Mouse (Mus musculus): ENCODE data around the gene Dennd4a. TPM values are rescaled to one million over a fixed set of nuclear protein-coding genes. Genes with fewer than 3 reads are reported as not detected.

Gene Dennd4a
- total RNA-seq, 4 experiments from 2014 or later: 5.7 to 8.5 (median 6.3) TPM

GRCm38 (mm10) chr9:64957276-64957675 lies 146.1 kb downstream of the Dennd4a start:
- DNase-seq (ENCODE audit: low spot score): no peak

- peak; percentile 97 for DNase-seq (ENCODE audit: low spot score)
Measured at GRCm38 (mm10) chr9:64960117-64960977, 149.2 kb downstream of the Dennd4a start, which contains the start of gene Ints14. Gene Ints14 (plus strand): TSS chr9:64960905.

GRCm38 (mm10) chr9:64960978-64961320 lies 149.8 kb downstream of the Dennd4a start:
- no peak for DNase-seq (ENCODE audit: low spot score)

Other genes with a start within 250 kb of the Dennd4a start
- 100 to 1,000 TPM; 150 to 183 (median 162) TPM for gene Rab11a, start 73.6 kb upstream of the Dennd4a start, total RNA-seq (2022)
- gene Slc24a1, start 140.3 kb downstream of the Dennd4a start, total RNA-seq (2022): under 1 TPM; 0.09 to 0.20 (median 0.14) TPM
- gene Ints14, start 149.6 kb downstream of the Dennd4a start, total RNA-seq (2022): 10 to 100 TPM; 12.8 to 17.2 (median 14.2) TPM
- 10 to 100 TPM; 14.6 to 19.0 (median 17.0) TPM for gene Hacd3, start 210.4 kb downstream of the Dennd4a start, total RNA-seq (2022)
- gene Dpp8, start 221.1 kb downstream of the Dennd4a start, total RNA-seq (2022): 10 to 100 TPM; 52.8 to 59.9 (median 58.2) TPM

All from heart, adult 8-10 months (tissue).